Mouse (Mus musculus) T-helper 2 cell (primary cell): ENCODE measurements at regions not wholly inside any gene's neighbourhood (a gene's known extent, or its start where the extent isn't known, plus 50 kb on each side); places are given as distances from the start of the nearest gene placed in this dataset.

Experiments
- in situ Hi-C: fragments of 300-600 bp; cut with MboI, MseI; formaldehyde crosslinking; loops from one replicate; pipeline ENCODE4 v1.15.1; 2025; ENCODE audit warnings: high pct_unique_total_duplicates

- in situ Hi-C loops: no loop called here
These were observed 78.8 kb upstream of the Herc3 start for GRCm38 (mm10) chr6:58752496-58752895.

- in situ Hi-C loops: no loop called here
These were observed 74.8 kb upstream of the Herc3 start for GRCm38 (mm10) chr6:58756309-58757015.

GRCm38 (mm10) chr6:58757339-58757738, 73.9 kb upstream of the Herc3 start:
- in situ Hi-C loops: no loop called here

- in situ Hi-C loops: loop anchor here (10.0 kb wide), 2 partner anchors 226 to 806 kb away; partner anchors contain the start of gene Vmn1r24
These were observed 60.5 kb upstream of the Herc3 start for GRCm38 (mm10) chr6:58770654-58771218.

GRCm38 (mm10) chr6:58772014-58772413, 59.3 kb upstream of the Herc3 start:
- in situ Hi-C loops: loop anchor here (10.0 kb wide), 2 partner anchors 227 to 807 kb away; partner anchors contain the start of gene Vmn1r24
